In genomic region chr9:45412287-45412686, GRCm38 (mm10) we compare ENCODE assay signal across 8 mouse cellular contexts. TPM values are rescaled to one million over a fixed set of nuclear protein-coding genes. Genes with fewer than 3 reads are reported as not detected.
A peak's percentile ranks its signal among the peaks of the same experiment; 100 is the strongest.
DNase-seq lines count a peak whose midpoint lies in the region; ATAC-seq and TF ChIP-seq lines count a peak whose summit lies in the region.

No protein-coding gene starts in this region.

- intact Hi-C loops in left cerebral cortex, postnatal 36 days (cut with DNase I): loop anchor here (5.0 kb wide), 1 partner anchor 415 kb away; the partner anchor contains the start of gene Cep164

- no peak; the same call in 1 of the 2 replicates for ATAC-seq in frontal cortex, adult (ENCODE audit: low TSS enrichment)
- 0 out of 2 replicates have a peak, but pooled peaks have one; percentile 21 for ATAC-seq in midbrain, embryonic 12.5 days (ENCODE audit: low FRiP score, low read depth)

- no peak for TF ChIP-seq POLR2A in small intestine, adult 2 months (IDR thresholded peaks at IDR 0.05; ENCODE audit: low read depth, low read length)

- peak; percentile 67 to 96 for DNase-seq in frontal cortex, adult 2 months (ENCODE audit: extremely low spot score in 1 of 2, low spot score in 1 of 2)
- DNase-seq in embryonic facial prominence, embryonic 10.5 days (ENCODE audit: low spot score): peak; percentile 92
- peak; percentile 78 to 96 for DNase-seq in heart, adult 18-20 months
- peak; percentile 90 for DNase-seq in kidney, adult 11 months
- DNase-seq in left cerebral cortex, postnatal 36 days (ENCODE audit: low spot score in 2 of 2): peak; percentile 78 to 84

- peak overlapping the region; percentile 37 for H3K4me2 ChIP-seq in midbrain, embryonic 12.5 days (replicated peaks)

- TF ChIP-seq CTCF in small intestine, adult 2 months (IDR thresholded peaks at IDR 0.05; ENCODE audit: extremely low read depth, insufficient read length, insufficient replicate concordance, low read depth, low read length): peak; percentile 82

- H3K27me3 ChIP-seq in embryonic facial prominence, embryonic 10.5 days (replicated peaks; ENCODE audit: low read depth, poor library complexity, severe bottlenecking): peaks cover 30% of the 10 kb centered on the region
- H3K27me3 ChIP-seq in midbrain, embryonic 12.5 days: peaks cover 21% of the 10 kb centered on the region
- H3K27me3 ChIP-seq in small intestine, adult 2 months (ENCODE audit: control insufficient read depth, insufficient read depth, low read length): no peaks in the 10 kb centered on the region

- peaks cover 16% of the 10 kb centered on the region for H3K4me1 ChIP-seq in embryonic facial prominence, embryonic 10.5 days
- H3K4me1 ChIP-seq in midbrain, embryonic 12.5 days: 0 out of 2 replicates have a peak, but pooled peaks cover 6% of the 10 kb centered on the region
- H3K4me1 ChIP-seq in small intestine, adult 2 months (ENCODE audit: control insufficient read depth, insufficient read depth, insufficient read length, low read length): peaks cover 9% of the 10 kb centered on the region; the same call in 1 of the 2 replicates

- no peaks in the 10 kb centered on the region for H3K36me3 ChIP-seq in embryonic facial prominence, embryonic 10.5 days (replicated peaks)
- no peaks in the 10 kb centered on the region for H3K36me3 ChIP-seq in midbrain, embryonic 12.5 days
- no peaks in the 10 kb centered on the region for H3K36me3 ChIP-seq in small intestine, adult 2 months (ENCODE audit: control insufficient read depth, insufficient read depth, low read length)

- no peak overlapping the region for H3K27ac ChIP-seq in embryonic facial prominence, embryonic 10.5 days (replicated peaks)
- no peak overlapping the region for H3K27ac ChIP-seq in midbrain, embryonic 12.5 days (replicated peaks)
- no peak overlapping the region for H3K27ac ChIP-seq in small intestine, adult 2 months (ENCODE audit: insufficient read depth, low read depth, low read length)

- H3K4me3 ChIP-seq in embryonic facial prominence, embryonic 10.5 days: peak overlapping the region; percentile 36; the same call in 1 of the 2 replicates
- no peak overlapping the region for H3K4me3 ChIP-seq in midbrain, embryonic 12.5 days
- H3K4me3 ChIP-seq in small intestine, adult 2 months (ENCODE audit: low read depth, low read length): no peak overlapping the region

- no peaks in the 10 kb centered on the region for H3K9me3 ChIP-seq in embryonic facial prominence, embryonic 10.5 days
- H3K9me3 ChIP-seq in midbrain, embryonic 12.5 days: no peaks in the 10 kb centered on the region

- H3K9ac ChIP-seq in midbrain, embryonic 12.5 days (replicated peaks): no peak overlapping the region

- WGBS in embryonic facial prominence, embryonic 10.5 days: 7% methylated on average over 10 of the region's 10 CpGs
- WGBS in midbrain, embryonic 12.5 days: 4% methylated on average over 10 of the region's 10 CpGs
- 4% methylated on average over 10 of the region's 10 CpGs for WGBS in small intestine, adult 2 months

RNA-seq across cellular contexts. Expression of gene Fxyd2, which starts 12.8 kb away (rescaled TPM):
- 13.8 and 14.7 TPM in 2 replicates for polyA plus RNA-seq in frontal cortex, adult 2 months (2012; rRNA removed)
- 0.76 and 1.1 TPM in 2 replicates for polyA plus RNA-seq in embryonic facial prominence, embryonic 10.5 days (2016; fragmentation: Nextera tagmentation; extraction: Ambion mirVana)
- total RNA-seq in heart, adult 18-20 months (2021): 1 to 10 TPM; 2.6 to 7.9 TPM
- total RNA-seq in left cerebral cortex, postnatal 36 days (2021): 1 to 10 TPM; 5.7 to 5.8 TPM
- polyA plus RNA-seq in midbrain, embryonic 12.5 days (2016; fragmentation: Nextera tagmentation; extraction: Ambion mirVana): 2.9 and 3.0 TPM in 2 replicates
- 2.3 and 4.6 TPM in 2 replicates for polyA plus RNA-seq in small intestine, adult 2 months (2012; rRNA removed)

RNA-seq across cellular contexts. Expression of gene Dscaml1, which starts 14.1 kb away (rescaled TPM):
- 53.8 and 54.8 TPM in 2 replicates for polyA plus RNA-seq in frontal cortex, adult 2 months (2012; rRNA removed)
- 0.50 and 0.67 TPM in 2 replicates for polyA plus RNA-seq in embryonic facial prominence, embryonic 10.5 days (2016; fragmentation: Nextera tagmentation; extraction: Ambion mirVana)
- total RNA-seq in heart, adult 18-20 months (2021): under 1 TPM in 1 of 2 experiments, not detected in 1; 0.28 TPM
- 10 to 100 TPM; 42.5 to 64.6 TPM for total RNA-seq in left cerebral cortex, postnatal 36 days (2021)
- 2.0 and 2.3 TPM in 2 replicates for polyA plus RNA-seq in midbrain, embryonic 12.5 days (2016; fragmentation: Nextera tagmentation; extraction: Ambion mirVana)
- 0.48 and 0.62 TPM in 2 replicates for polyA plus RNA-seq in small intestine, adult 2 months (2012; rRNA removed)

RNA-seq across cellular contexts. Expression of gene Fxyd6, which starts 42.3 kb away (rescaled TPM):
- polyA plus RNA-seq in frontal cortex, adult 2 months (2012; rRNA removed): 129 and 152 TPM in 2 replicates
- polyA plus RNA-seq in embryonic facial prominence, embryonic 10.5 days (2016; fragmentation: Nextera tagmentation; extraction: Ambion mirVana): 128 and 131 TPM in 2 replicates
- total RNA-seq in heart, adult 18-20 months (2021): 10 to 100 TPM; 15.0 TPM
- 100 to 1,000 TPM; 110 to 129 TPM for total RNA-seq in left cerebral cortex, postnatal 36 days (2021)
- polyA plus RNA-seq in midbrain, embryonic 12.5 days (2016; fragmentation: Nextera tagmentation; extraction: Ambion mirVana): 197 and 204 TPM in 2 replicates
- 18.9 and 20.6 TPM in 2 replicates for polyA plus RNA-seq in small intestine, adult 2 months (2012; rRNA removed)

Comparison
In these comparisons a context has a peak if more than half of its experiments do, and no peak if none do; other contexts are left out.
1. RNA of gene Dscaml1, which starts 14.1 kb away (polyA plus RNA-seq): 53.8 to 54.8 TPM in frontal cortex, adult 2 months; 2.0 to 2.3 TPM in midbrain, embryonic 12.5 days, 0.50 to 0.67 TPM in embryonic facial prominence, embryonic 10.5 days and 0.48 to 0.62 TPM in small intestine, adult 2 months; every median in the first group is over 10 times any median in the second.
2. Peak in every context shown above with its lines, with median percentiles within 50 percentile points of each other: DNase-seq.